Mouse (Mus musculus): ENCODE data around the gene Gm10964. TPM values are rescaled to one million over a fixed set of nuclear protein-coding genes. Genes with fewer than 3 reads are reported as not detected.

The Gm10964 gene
- polyA plus RNA-seq, 1 experiment from 2014 or later = not detected

- no peak for ATAC-seq (ENCODE audit: low read depth)
- H3K27me3 ChIP-seq (ENCODE audit: control insufficient read depth, insufficient read depth, low read length) = no peaks in the 10 kb centered on the region
- H3K4me3 ChIP-seq (ENCODE audit: low read depth, low read length) = no peak overlapping the region
- H3K36me3 ChIP-seq (ENCODE audit: control insufficient read depth, insufficient read depth, low read length) = no peaks in the 10 kb centered on the region
- H3K4me1 ChIP-seq (ENCODE audit: control insufficient read depth, insufficient read depth, low read length) = peaks cover 13% of the 10 kb centered on the region
- no peaks in the 10 kb centered on the region for H3K9me3 ChIP-seq (ENCODE audit: control insufficient read depth, low read length)
- H3K9ac ChIP-seq (replicated peaks; ENCODE audit: low read depth, low read length) = no peak overlapping the region
- 94% methylated on average over 8 of the region's 8 CpGs for WGBS
- no peak overlapping the region for H3K27ac ChIP-seq (ENCODE audit: low read depth, low read length)
- no peak overlapping the region for H3K4me2 ChIP-seq (ENCODE audit: low read depth, low read length)
Measured at GRCm38 (mm10) chr3:103714942-103715341, 24.2 kb upstream of the Gm10964 start.

GRCm38 (mm10) chr3:103715762-103716693 lies 23.1 kb upstream of the Gm10964 start:
- Histone ChIP-seq H3K4me1 (ENCODE audit: control insufficient read depth, insufficient read depth, low read length) (peaks cover 13% of the 10 kb centered on the region), H3K9ac (replicated peaks; ENCODE audit: low read depth, low read length) (no peak overlapping the region), H3K4me3 (ENCODE audit: low read depth, low read length) (no peak overlapping the region), H3K4me2 (ENCODE audit: low read depth, low read length) (no peak overlapping the region), H3K36me3 (ENCODE audit: control insufficient read depth, insufficient read depth, low read length) (no peaks in the 10 kb centered on the region), H3K27ac (ENCODE audit: low read depth, low read length) (no peak overlapping the region), H3K27me3 (ENCODE audit: control insufficient read depth, insufficient read depth, low read length) (no peaks in the 10 kb centered on the region), H3K9me3 (ENCODE audit: control insufficient read depth, low read length) (no peaks in the 10 kb centered on the region)
- ATAC-seq (ENCODE audit: low read depth) = peak; percentile 44; the same call in 1 of the 2 replicates
- WGBS = 22% methylated on average over 11 of the region's 11 CpGs

- no peaks in the 10 kb centered on the region for H3K27me3 ChIP-seq (ENCODE audit: control insufficient read depth, insufficient read depth, low read length)
- H3K36me3 ChIP-seq (ENCODE audit: control insufficient read depth, insufficient read depth, low read length) = no peaks in the 10 kb centered on the region
- H3K9me3 ChIP-seq (ENCODE audit: control insufficient read depth, low read length) = no peaks in the 10 kb centered on the region
- 38% methylated on average over 15 of the region's 15 CpGs for WGBS
- no peak for ATAC-seq (ENCODE audit: low read depth)
- no peak overlapping the region for H3K27ac ChIP-seq (ENCODE audit: low read depth, low read length)
- no peak overlapping the region for H3K9ac ChIP-seq (replicated peaks; ENCODE audit: low read depth, low read length)
- H3K4me3 ChIP-seq (ENCODE audit: low read depth, low read length) = no peak overlapping the region
- H3K4me2 ChIP-seq (ENCODE audit: low read depth, low read length) = no peak overlapping the region
- H3K4me1 ChIP-seq (ENCODE audit: control insufficient read depth, insufficient read depth, low read length) = peaks cover 13% of the 10 kb centered on the region
Measured at GRCm38 (mm10) chr3:103716774-103717760, 22.1 kb upstream of the Gm10964 start.

GRCm38 (mm10) chr3:103718728-103719127 lies 20.4 kb upstream of the Gm10964 start:
- Histone ChIP-seq H3K27me3 (ENCODE audit: control insufficient read depth, insufficient read depth, low read length) (no peaks in the 10 kb centered on the region), H3K4me3 (ENCODE audit: low read depth, low read length) (no peak overlapping the region), H3K9ac (replicated peaks; ENCODE audit: low read depth, low read length) (no peak overlapping the region), H3K27ac (ENCODE audit: low read depth, low read length) (no peak overlapping the region), H3K4me1 (ENCODE audit: control insufficient read depth, insufficient read depth, low read length) (peaks cover 13% of the 10 kb centered on the region), H3K36me3 (ENCODE audit: control insufficient read depth, insufficient read depth, low read length) (no peaks in the 10 kb centered on the region), H3K9me3 (ENCODE audit: control insufficient read depth, low read length) (no peaks in the 10 kb centered on the region), H3K4me2 (ENCODE audit: low read depth, low read length) (no peak overlapping the region)
- WGBS = 94% methylated on average over 4 of the region's 4 CpGs
- ATAC-seq (ENCODE audit: low read depth) = no peak

GRCm38 (mm10) chr3:103724137-103724536 lies 15.0 kb upstream of the Gm10964 start:
- no peak for ATAC-seq (ENCODE audit: low read depth)
- WGBS = 51% methylated on average over 3 of the region's 3 CpGs
- no peaks in the 10 kb centered on the region for H3K4me1 ChIP-seq (ENCODE audit: control insufficient read depth, insufficient read depth, low read length)

GRCm38 (mm10) chr3:103726642-103727041 lies 12.5 kb upstream of the Gm10964 start:
- Histone ChIP-seq H3K4me2 (ENCODE audit: low read depth, low read length) (no peak overlapping the region), H3K27ac (ENCODE audit: low read depth, low read length) (no peak overlapping the region), H3K9me3 (ENCODE audit: control insufficient read depth, low read length) (no peaks in the 10 kb centered on the region), H3K4me3 (ENCODE audit: low read depth, low read length) (no peak overlapping the region), H3K9ac (replicated peaks; ENCODE audit: low read depth, low read length) (no peak overlapping the region), H3K4me1 (ENCODE audit: control insufficient read depth, insufficient read depth, low read length) (no peaks in the 10 kb centered on the region), H3K36me3 (ENCODE audit: control insufficient read depth, insufficient read depth, low read length) (no peaks in the 10 kb centered on the region), H3K27me3 (ENCODE audit: control insufficient read depth, insufficient read depth, low read length) (no peaks in the 10 kb centered on the region)
- no peak for ATAC-seq (ENCODE audit: low read depth)
- WGBS = 46% methylated on average over 3 of the region's 3 CpGs

More at GRCm38 (mm10) chr3:103724137-103724536, 15.0 kb upstream of the Gm10964 start:
- H3K4me3 ChIP-seq (ENCODE audit: low read depth, low read length) = no peak overlapping the region
- H3K27me3 ChIP-seq (ENCODE audit: control insufficient read depth, insufficient read depth, low read length) = no peaks in the 10 kb centered on the region
- no peak overlapping the region for H3K9ac ChIP-seq (replicated peaks; ENCODE audit: low read depth, low read length)
- H3K36me3 ChIP-seq (ENCODE audit: control insufficient read depth, insufficient read depth, low read length) = no peaks in the 10 kb centered on the region
- H3K4me2 ChIP-seq (ENCODE audit: low read depth, low read length) = no peak overlapping the region
- H3K9me3 ChIP-seq (ENCODE audit: control insufficient read depth, low read length) = no peaks in the 10 kb centered on the region
- no peak overlapping the region for H3K27ac ChIP-seq (ENCODE audit: low read depth, low read length)

GRCm38 (mm10) chr3:103727813-103728326 lies 11.3 kb upstream of the Gm10964 start:
- H3K27me3 ChIP-seq (ENCODE audit: control insufficient read depth, insufficient read depth, low read length) = no peaks in the 10 kb centered on the region
- no peaks in the 10 kb centered on the region for H3K36me3 ChIP-seq (ENCODE audit: control insufficient read depth, insufficient read depth, low read length)
- no peaks in the 10 kb centered on the region for H3K9me3 ChIP-seq (ENCODE audit: control insufficient read depth, low read length)
- no peak overlapping the region for H3K27ac ChIP-seq (ENCODE audit: low read depth, low read length)
- ATAC-seq (ENCODE audit: low read depth) = no peak
- H3K4me3 ChIP-seq (ENCODE audit: low read depth, low read length) = no peak overlapping the region
- H3K4me2 ChIP-seq (ENCODE audit: low read depth, low read length) = no peak overlapping the region
- no peaks in the 10 kb centered on the region for H3K4me1 ChIP-seq (ENCODE audit: control insufficient read depth, insufficient read depth, low read length)
- WGBS = 48% methylated on average over 2 of the region's 2 CpGs
- H3K9ac ChIP-seq (replicated peaks; ENCODE audit: low read depth, low read length) = no peak overlapping the region

- H3K36me3 ChIP-seq (ENCODE audit: control insufficient read depth, insufficient read depth, low read length) = no peaks in the 10 kb centered on the region
- H3K4me1 ChIP-seq (ENCODE audit: control insufficient read depth, insufficient read depth, low read length) = peaks cover 13% of the 10 kb centered on the region; the same call in 1 of the 2 replicates
- no peak overlapping the region for H3K9ac ChIP-seq (replicated peaks; ENCODE audit: low read depth, low read length)
- H3K4me3 ChIP-seq (ENCODE audit: low read depth, low read length) = no peak overlapping the region
- H3K27me3 ChIP-seq (ENCODE audit: control insufficient read depth, insufficient read depth, low read length) = no peaks in the 10 kb centered on the region
- ATAC-seq (ENCODE audit: low read depth) = no peak
- no peak overlapping the region for H3K27ac ChIP-seq (ENCODE audit: low read depth, low read length)
- H3K4me2 ChIP-seq (ENCODE audit: low read depth, low read length) = no peak overlapping the region
- H3K9me3 ChIP-seq (ENCODE audit: control insufficient read depth, low read length) = no peaks in the 10 kb centered on the region
- WGBS = 94% methylated on average over 9 of the region's 9 CpGs
Measured at GRCm38 (mm10) chr3:103729850-103730249, 9.3 kb upstream of the Gm10964 start.

Data from neural tube, embryonic 14.5 days (tissue).